Mouse (Mus musculus): ENCODE measurements around the gene Itgb2. TPM values are rescaled to one million over a fixed set of nuclear protein-coding genes. Genes with fewer than 3 reads are reported as not detected.

The Itgb2 gene
- polyA plus RNA-seq (2012; rRNA removed) = 304 and 334 TPM in 2 replicates

GRCm38 (mm10) chr10:77530140-77530539, at the start of gene Itgb2:
Gene Itgb2, plus strand, starts transcription at chr10:77530252.
- H3K4me3 ChIP-seq (ENCODE audit: control insufficient read depth, insufficient read depth, low read length) = peak within 1 kb of the TSS; percentile 84
- peak within 1 kb of the TSS; percentile 94 for H3K27ac ChIP-seq (ENCODE audit: control insufficient read depth, insufficient read depth, low read length)
- DNase-seq = peak; percentile 88
- peaks cover 42% of the 10 kb centered on the region for H3K4me1 ChIP-seq (replicated peaks; ENCODE audit: control insufficient read depth, insufficient read depth, low read length)
- H3K36me3 ChIP-seq (ENCODE audit: control insufficient read depth, insufficient read depth, low read length) = no peaks in the 10 kb centered on the region
- peak; percentile 72 for TF ChIP-seq POLR2A (IDR thresholded peaks at IDR 0.05; ENCODE audit: control insufficient read depth, extremely low read depth, insufficient read depth, low read length, poor library complexity)
- no peak for TF ChIP-seq CTCF (IDR thresholded peaks at IDR 0.05; ENCODE audit: borderline replicate concordance, control insufficient read depth, extremely low read depth, insufficient read depth, low read length, poor library complexity)
- no peaks in the 10 kb centered on the region for H3K27me3 ChIP-seq (ENCODE audit: control insufficient read depth, insufficient read depth, low read length)
- WGBS = 3% methylated on average over 9 of the region's 9 CpGs

- Histone ChIP-seq H3K4me3 (ENCODE audit: control insufficient read depth, insufficient read depth, low read length) (no peak overlapping the region), H3K27ac (ENCODE audit: control insufficient read depth, insufficient read depth, low read length) (no peak overlapping the region), H3K4me1 (replicated peaks; ENCODE audit: control insufficient read depth, insufficient read depth, low read length) (no peaks in the 10 kb centered on the region), H3K27me3 (ENCODE audit: control insufficient read depth, insufficient read depth, low read length) (no peaks in the 10 kb centered on the region), H3K36me3 (ENCODE audit: control insufficient read depth, insufficient read depth, low read length) (0 out of 2 replicates have a peak, but pooled peaks cover under 1% of the 10 kb centered on the region)
- TF ChIP-seq CTCF (IDR thresholded peaks at IDR 0.05; ENCODE audit: borderline replicate concordance, control insufficient read depth, extremely low read depth, insufficient read depth, low read length, poor library complexity) (no peak), POLR2A (IDR thresholded peaks at IDR 0.05; ENCODE audit: control insufficient read depth, extremely low read depth, insufficient read depth, low read length, poor library complexity) (no peak)
- no peak for DNase-seq
Measured at GRCm38 (mm10) chr10:77481814-77482213, 48.2 kb upstream of the Itgb2 start.

GRCm38 (mm10) chr10:77484205-77484935, 45.7 kb upstream of the Itgb2 start:
- WGBS = 77% methylated on average over 18 of the region's 18 CpGs
- DNase-seq = no peak
- no peaks in the 10 kb centered on the region for H3K4me1 ChIP-seq (replicated peaks; ENCODE audit: control insufficient read depth, insufficient read depth, low read length)
- no peaks in the 10 kb centered on the region for H3K27me3 ChIP-seq (ENCODE audit: control insufficient read depth, insufficient read depth, low read length)
- TF ChIP-seq POLR2A (IDR thresholded peaks at IDR 0.05; ENCODE audit: control insufficient read depth, extremely low read depth, insufficient read depth, low read length, poor library complexity) (no peak), CTCF (IDR thresholded peaks at IDR 0.05; ENCODE audit: borderline replicate concordance, control insufficient read depth, extremely low read depth, insufficient read depth, low read length, poor library complexity) (no peak)
- H3K36me3 ChIP-seq (ENCODE audit: control insufficient read depth, insufficient read depth, low read length) = peaks cover 24% of the 10 kb centered on the region
- H3K4me3 ChIP-seq (ENCODE audit: control insufficient read depth, insufficient read depth, low read length) = no peak overlapping the region
- H3K27ac ChIP-seq (ENCODE audit: control insufficient read depth, insufficient read depth, low read length) = no peak overlapping the region

- no peaks in the 10 kb centered on the region for H3K27me3 ChIP-seq (ENCODE audit: control insufficient read depth, insufficient read depth, low read length)
- 98% methylated on average over 3 of the region's 3 CpGs for WGBS
- H3K36me3 ChIP-seq (ENCODE audit: control insufficient read depth, insufficient read depth, low read length) = peaks cover 31% of the 10 kb centered on the region
- no peak for DNase-seq
- H3K27ac ChIP-seq (ENCODE audit: control insufficient read depth, insufficient read depth, low read length) = no peak overlapping the region
- no peak overlapping the region for H3K4me3 ChIP-seq (ENCODE audit: control insufficient read depth, insufficient read depth, low read length)
- TF ChIP-seq CTCF (IDR thresholded peaks at IDR 0.05; ENCODE audit: borderline replicate concordance, control insufficient read depth, extremely low read depth, insufficient read depth, low read length, poor library complexity) = no peak
- H3K4me1 ChIP-seq (replicated peaks; ENCODE audit: control insufficient read depth, insufficient read depth, low read length) = no peaks in the 10 kb centered on the region
Measured at GRCm38 (mm10) chr10:77485786-77486185, 44.3 kb upstream of the Itgb2 start.

- 97% methylated on average over 7 of the region's 7 CpGs for WGBS
- Histone ChIP-seq H3K4me1 (replicated peaks; ENCODE audit: control insufficient read depth, insufficient read depth, low read length) (no peaks in the 10 kb centered on the region), H3K36me3 (ENCODE audit: control insufficient read depth, insufficient read depth, low read length) (peaks cover 35% of the 10 kb centered on the region), H3K27me3 (ENCODE audit: control insufficient read depth, insufficient read depth, low read length) (no peaks in the 10 kb centered on the region), H3K4me3 (ENCODE audit: control insufficient read depth, insufficient read depth, low read length) (no peak overlapping the region), H3K27ac (ENCODE audit: control insufficient read depth, insufficient read depth, low read length) (no peak overlapping the region)
- TF ChIP-seq POLR2A (IDR thresholded peaks at IDR 0.05; ENCODE audit: control insufficient read depth, extremely low read depth, insufficient read depth, low read length, poor library complexity) = no peak
- TF ChIP-seq CTCF (IDR thresholded peaks at IDR 0.05; ENCODE audit: borderline replicate concordance, control insufficient read depth, extremely low read depth, insufficient read depth, low read length, poor library complexity) = no peak
- no peak for DNase-seq
Measured at GRCm38 (mm10) chr10:77488168-77488567, 41.9 kb upstream of the Itgb2 start.

- H3K4me1 ChIP-seq (replicated peaks; ENCODE audit: control insufficient read depth, insufficient read depth, low read length) = no peaks in the 10 kb centered on the region
- peaks cover 40% of the 10 kb centered on the region for H3K36me3 ChIP-seq (ENCODE audit: control insufficient read depth, insufficient read depth, low read length)
- H3K27me3 ChIP-seq (ENCODE audit: control insufficient read depth, insufficient read depth, low read length) = no peaks in the 10 kb centered on the region
- TF ChIP-seq POLR2A (IDR thresholded peaks at IDR 0.05; ENCODE audit: control insufficient read depth, extremely low read depth, insufficient read depth, low read length, poor library complexity) (no peak), CTCF (IDR thresholded peaks at IDR 0.05; ENCODE audit: borderline replicate concordance, control insufficient read depth, extremely low read depth, insufficient read depth, low read length, poor library complexity) (no peak)
- H3K27ac ChIP-seq (ENCODE audit: control insufficient read depth, insufficient read depth, low read length) = no peak overlapping the region
- WGBS = 93% methylated on average over 6 of the region's 6 CpGs
- no peak for DNase-seq
- no peak overlapping the region for H3K4me3 ChIP-seq (ENCODE audit: control insufficient read depth, insufficient read depth, low read length)
Measured at GRCm38 (mm10) chr10:77491585-77491984, 38.5 kb upstream of the Itgb2 start.

All from thymus, adult 2 months (tissue).